Mouse (Mus musculus) leukemia stem cell, adult 10-12 weeks (primary cell): ENCODE measurements around the gene Otulinl. TPM values are rescaled to one million over a fixed set of nuclear protein-coding genes. Genes with fewer than 3 reads are reported as not detected.

Experiments used
- polyA plus RNA-seq: library from polyadenylated mRNA; stranded (reverse); fragments of >175 nt; gene quantifications from 2 replicates; pipeline ENCODE4 v1.2.3, GENCODE M21; 2012; ENCODE audit warnings: low replicate concordance

The Otulinl gene
- 0.65 and 1.6 TPM in 2 replicates for polyA plus RNA-seq

GRCm38 (mm10) chr15:27681419-27682187 is at the start of gene Otulinl:
Otulinl (minus strand) TSS chr15:27681579.

GRCm38 (mm10) chr15:27630601-27631383 is 50.6 kb downstream of the Otulinl start, which contains the start of gene Otulin:
Otulin (minus strand) TSS chr15:27630693.

Other genes starting within 250 kb of the Otulinl start
- 3.2 and 5.0 TPM in 2 replicates for gene Ank, start 214.9 kb downstream of the Otulinl start, polyA plus RNA-seq
- gene Otulin, start 50.9 kb downstream of the Otulinl start, polyA plus RNA-seq, result 12.5 and 21.6 TPM in 2 replicates